Mouse (Mus musculus): ENCODE results near the gene Dbt.
A peak's percentile ranks its signal among the peaks of the same experiment; 100 is the strongest.

- TF ChIP-seq POLR2A (IDR thresholded peaks at IDR 0.05; ENCODE audit: insufficient read depth, low read depth, low read length) (no peak), EP300 (IDR thresholded peaks at IDR 0.05; ENCODE audit: insufficient read depth, low read depth, low read length) (0 out of 2 replicates have a peak, but pooled peaks have one; percentile 26), CTCF (IDR thresholded peaks at IDR 0.05) (no peak)
Measured at GRCm38 (mm10) chr3:116536428-116537199, 23.7 kb downstream of the Dbt start.
